Mouse (Mus musculus) MEL (cell line): ENCODE measurements around the gene Milr1. TPM values are rescaled to one million over a fixed set of nuclear protein-coding genes. Genes with fewer than 3 reads are reported as not detected.

Source experiments
- DNase-seq: peaks from one replicate; pipeline ENCODE4 v3.0.0; 2011; ENCODE audit warnings: low read depth, low spot score
- H3K27ac ChIP-seq: 2 replicates; pipeline ENCODE4 v1.5.1; 2012; ENCODE audit warnings: low read depth, mild to moderate bottlenecking, control low read depth, low read length, moderate library complexity; ENCODE audit not compliant: control insufficient read depth
- H3K27me3 ChIP-seq, 2 experiments: fragments of 150-350 bp in 1 of 2; sonication (generic) in 1 of 2; 2 replicates each; pipeline ENCODE4 v1.6.1; 2012; ENCODE audit warnings: low read length in 2 of 2, mild to moderate bottlenecking in 2 of 2, improper control_type of control experiment in 1 of 2, moderate library complexity in 1 of 2; ENCODE audit not compliant: insufficient read depth in 2 of 2, control insufficient read depth in 1 of 2
- H3K36me3 ChIP-seq, 2 experiments: 2 replicates each; pipeline ENCODE4 v1.6.1; 2012 to 2014; ENCODE audit warnings: low read length in 2 of 2, improper control_type of control experiment in 1 of 2, inconsistent platforms in 1 of 2, mild to moderate bottlenecking in 1 of 2; ENCODE audit not compliant: insufficient read depth in 2 of 2, control insufficient read depth in 1 of 2
- H3K4me1 ChIP-seq, 2 experiments: fragments of 150-350 bp in 1 of 2; sonication (generic) in 1 of 2; 2 replicates each; pipeline ENCODE4 v1.6.1; 2012; ENCODE audit warnings: low read length in 2 of 2, improper control_type of control experiment in 1 of 2, mild to moderate bottlenecking in 1 of 2; ENCODE audit not compliant: insufficient read depth in 2 of 2, control insufficient read depth in 1 of 2
- H3K4me3 ChIP-seq, 2 experiments: fragments of 150-350 bp in 1 of 2; sonication (generic) in 1 of 2; 2 replicates each; pipeline ENCODE4 v1.5.1; 2012; ENCODE audit warnings: low read depth in 2 of 2, low read length in 2 of 2, mild to moderate bottlenecking in 2 of 2, moderate library complexity in 2 of 2, control low read depth in 1 of 2, improper control_type of control experiment in 1 of 2; ENCODE audit not compliant: control insufficient read depth in 1 of 2, insufficient read depth in 1 of 2
- H3K79me2 ChIP-seq: 2 replicates; pipeline ENCODE4 v1.6.1; 2012; ENCODE audit warnings: mild to moderate bottlenecking, low read length, moderate library complexity; ENCODE audit not compliant: control insufficient read depth, poor library complexity, insufficient read depth
- H3K9ac ChIP-seq: 2 replicates; pipeline ENCODE4 v1.6.1; 2012; ENCODE audit warnings: low read depth, mild to moderate bottlenecking, control low read depth, low read length, moderate library complexity; ENCODE audit not compliant: control insufficient read depth, poor library complexity, severe bottlenecking
- H3K9me3 ChIP-seq: fragments of 150-350 bp; sonication (generic); replicated peaks from 2 replicates; pipeline ENCODE4 v1.6.1; 2012; ENCODE audit warnings: mild to moderate bottlenecking, low read length, improper control_type of control experiment, moderate library complexity; ENCODE audit not compliant: insufficient read depth
- BHLHE40 ChIP-seq: IDR thresholded peaks from 2 replicates; pipeline ENCODE4 v1.6.1; 2012; ENCODE audit warnings: low read depth, mild to moderate bottlenecking, inconsistent platforms, low read length, improper control_type of control experiment, borderline replicate concordance
- ELF1 ChIP-seq: IDR thresholded peaks from 2 replicates; pipeline ENCODE4 v1.6.1; 2014; ENCODE audit warnings: low read depth, mild to moderate bottlenecking, inconsistent platforms, low read length, improper control_type of control experiment, moderate library complexity
- EP300 ChIP-seq, 2 experiments: IDR thresholded peaks; 2 replicates each; pipeline ENCODE4 v1.6.1; 2011; ENCODE audit warnings: improper control_type of control experiment in 2 of 2, low read length in 2 of 2, low read depth in 1 of 2, mild to moderate bottlenecking in 1 of 2
- JUND ChIP-seq: IDR thresholded peaks from 2 replicates; pipeline ENCODE4 v1.6.1; 2011; ENCODE audit warnings: low read depth, mild to moderate bottlenecking, improper control_type of control experiment, low read length
- MAFK ChIP-seq: IDR thresholded peaks from 2 replicates; pipeline ENCODE4 v1.6.1; 2011; ENCODE audit warnings: low read depth, mild to moderate bottlenecking, low read length, improper control_type of control experiment, borderline replicate concordance
- MAX ChIP-seq: IDR thresholded peaks from 2 replicates; pipeline ENCODE4 v1.6.1; 2011; ENCODE audit warnings: low read length, improper control_type of control experiment
- MAZ ChIP-seq: IDR thresholded peaks from 2 replicates; pipeline ENCODE4 v1.6.1; 2012; ENCODE audit warnings: low read depth, mild to moderate bottlenecking, inconsistent platforms, low read length, improper control_type of control experiment
- MEF2A ChIP-seq: IDR thresholded peaks from 2 replicates; pipeline ENCODE4 v1.6.1; 2014; ENCODE audit warnings: low read depth, mild to moderate bottlenecking, inconsistent platforms, low read length, improper control_type of control experiment; ENCODE audit not compliant: poor library complexity, insufficient replicate concordance, severe bottlenecking; ENCODE audit errors: extremely low read depth
- MXI1 ChIP-seq: IDR thresholded peaks from 2 replicates; pipeline ENCODE4 v1.6.1; 2011; ENCODE audit warnings: mild to moderate bottlenecking, low read depth, low read length, improper control_type of control experiment
- MYB ChIP-seq: IDR thresholded peaks from 2 replicates; pipeline ENCODE4 v1.6.1; 2011; ENCODE audit warnings: mild to moderate bottlenecking, low read depth, low read length, improper control_type of control experiment
- POLR2A ChIP-seq, 2 experiments: IDR thresholded peaks; 2 replicates each; pipeline ENCODE4 v1.6.1; 2011 to 2012; ENCODE audit warnings: low read length in 2 of 2, mild to moderate bottlenecking in 2 of 2, control low read depth in 1 of 2, improper control_type of control experiment in 1 of 2, low read depth in 1 of 2, moderate library complexity in 1 of 2; ENCODE audit not compliant: control insufficient read depth in 1 of 2, insufficient read depth in 1 of 2, poor library complexity in 1 of 2
- RAD21 ChIP-seq: IDR thresholded peaks from 2 replicates; pipeline ENCODE4 v1.6.1; 2011; ENCODE audit warnings: mild to moderate bottlenecking, low read depth, low read length, improper control_type of control experiment
- RCOR1 ChIP-seq: IDR thresholded peaks from 2 replicates; pipeline ENCODE4 v1.6.1; 2012; ENCODE audit warnings: low read depth, mild to moderate bottlenecking, inconsistent platforms, low read length, improper control_type of control experiment
- SMC3 ChIP-seq: IDR thresholded peaks from 2 replicates; pipeline ENCODE4 v1.6.1; 2011; ENCODE audit warnings: low read depth, low read length, improper control_type of control experiment
- USF1 ChIP-seq: IDR thresholded peaks from 2 replicates; pipeline ENCODE4 v1.6.1; 2014; ENCODE audit warnings: low read depth, mild to moderate bottlenecking, inconsistent platforms, low read length, improper control_type of control experiment, moderate library complexity
- USF2 ChIP-seq, 2 experiments: IDR thresholded peaks; 2 replicates each; pipeline ENCODE4 v1.6.1; 2011 to 2012; ENCODE audit warnings: improper control_type of control experiment in 2 of 2, low read length in 2 of 2, borderline replicate concordance in 1 of 2, inconsistent platforms in 1 of 2, low read depth in 1 of 2, mild to moderate bottlenecking in 1 of 2; ENCODE audit not compliant: insufficient read depth in 1 of 2
- ZKSCAN1 ChIP-seq: IDR thresholded peaks from 2 replicates; pipeline ENCODE4 v1.6.1; 2012; ENCODE audit warnings: low read depth, mild to moderate bottlenecking, inconsistent platforms, low read length, improper control_type of control experiment, moderate library complexity
- polyA plus RNA-seq, 2 experiments: library from polyadenylated mRNA; stranded (reverse) in 1 of 2; unstranded in 1 of 2; fragments of >175 nt in 1 of 2; fragments of >200 nt in 1 of 2; gene quantifications; 2 replicates each; pipeline versions ENCODE4 v1.2.1 to v1.2.4; 2012; ENCODE audit warnings: low replicate concordance in 2 of 2, low read depth in 1 of 2; ENCODE audit not compliant: insufficient read length in 2 of 2, insufficient read depth in 1 of 2, missing spikeins in 1 of 2
- total RNA-seq: library from RNA; depleted of rRNA; stranded (reverse); fragments of 300-350 nt; gene quantifications from 2 replicates; pipeline ENCODE4 v1.2.3, GENCODE M21; 2012

The Milr1 gene
- total and polyA plus RNA-seq, 3 experiments, result 0.26 TPM; not detected in 2

DNA sequence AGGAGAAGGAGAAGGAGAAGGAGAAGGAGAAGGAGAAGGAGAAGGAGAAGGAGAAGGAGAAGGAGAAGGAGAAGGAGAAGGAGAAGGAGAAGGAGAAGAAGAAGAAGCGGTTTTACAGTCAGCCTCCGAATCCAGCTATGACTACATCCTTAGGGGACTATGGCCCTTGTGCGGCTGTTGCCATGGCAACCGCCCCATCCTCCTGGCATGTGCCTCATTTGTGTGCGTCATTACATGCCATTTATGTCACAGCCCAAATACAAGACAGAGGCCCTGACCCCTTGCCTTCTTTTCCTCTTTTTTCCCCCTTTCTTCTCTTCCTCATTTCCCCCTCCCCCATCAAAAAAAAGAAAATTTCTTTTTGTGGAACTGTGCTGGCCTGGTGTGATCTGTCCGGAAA is 9.8 kb upstream of the Milr1 start:
- H3K27me3 ChIP-seq, result no peaks in the 10 kb centered on the region; a peak in 1 of 4 replicates
- DNase-seq, result no peak
- H3K79me2 ChIP-seq, result no peaks in the 10 kb centered on the region
- no peak overlapping the region for H3K9ac ChIP-seq
- H3K9me3 ChIP-seq, result no peaks in the 10 kb centered on the region
- no peaks in the 10 kb centered on the region for H3K36me3 ChIP-seq
- TF ChIP-seq BHLHE40 (no peak), EP300 (IDR thresholded peaks at IDR 0.05; ENCODE audit: low read depth in 1 of 2, low read length in 2 of 2) (no peak), USF2 (IDR thresholded peaks at IDR 0.05; ENCODE audit: borderline replicate concordance in 1 of 2, insufficient read depth in 1 of 2, low read depth in 1 of 2, low read length in 2 of 2) (no peak), MXI1 (no peak), USF1 (no peak), MAFK (no peak), SMC3 (no peak), RCOR1 (no peak), MEF2A (no peak), POLR2A (IDR thresholded peaks at IDR 0.05; ENCODE audit: control insufficient read depth in 1 of 2, insufficient read depth in 1 of 2, low read depth in 1 of 2, low read length in 2 of 2, poor library complexity in 1 of 2) (no peak), MYB (no peak), ELF1 (no peak), MAX (no peak), RAD21 (no peak)
- H3K4me3 ChIP-seq, result no peak overlapping the region
- no peaks in the 10 kb centered on the region for H3K4me1 ChIP-seq
- no peak overlapping the region for H3K27ac ChIP-seq

DNA sequence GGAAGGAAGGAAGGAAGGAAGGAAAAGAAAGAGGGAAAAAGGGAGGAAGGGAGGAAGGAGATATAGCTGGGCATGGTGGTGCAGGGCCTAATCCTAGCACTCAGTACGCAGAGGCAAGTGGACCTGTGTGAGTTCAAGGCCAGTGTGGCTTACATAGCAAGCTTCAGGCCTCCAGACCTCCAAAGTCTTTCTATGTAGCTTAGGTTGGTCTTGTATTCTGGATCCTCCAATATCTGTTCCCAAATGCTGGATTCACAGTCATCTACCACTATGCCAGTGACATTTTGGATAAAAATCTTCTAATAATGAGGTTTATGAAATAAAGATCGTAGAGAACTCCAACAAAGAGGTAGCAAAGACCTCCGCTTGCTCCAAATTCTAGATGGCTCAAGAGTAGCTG is 9.2 kb upstream of the Milr1 start:
- H3K27me3 ChIP-seq, result no peaks in the 10 kb centered on the region; a peak in 1 of 4 replicates
- no peak for TF ChIP-seq MEF2A
- no peak for TF ChIP-seq MAZ
- TF ChIP-seq JUND, result no peak
- TF ChIP-seq ZKSCAN1, result no peak
- no peak for TF ChIP-seq BHLHE40
- TF ChIP-seq MAFK, result no peak
- H3K9me3 ChIP-seq, result no peaks in the 10 kb centered on the region
- no peak overlapping the region for H3K4me3 ChIP-seq
- no peak overlapping the region for H3K27ac ChIP-seq
- H3K9ac ChIP-seq, result no peak overlapping the region
- no peak for DNase-seq
- no peaks in the 10 kb centered on the region for H3K4me1 ChIP-seq
- H3K79me2 ChIP-seq, result no peaks in the 10 kb centered on the region
- H3K36me3 ChIP-seq, result no peaks in the 10 kb centered on the region
